Mouse (Mus musculus) erythroblast, adult 5-6 weeks (primary cell): ENCODE measurements around the gene Acoxl. TPM values are rescaled to one million over a fixed set of nuclear protein-coding genes. Genes with fewer than 3 reads are reported as not detected.

Experiments used
- ATAC-seq: replicated peaks from 2 replicates; pipeline ENCODE4 v1.8.0; 2016; ENCODE audit warnings: moderate number of reproducible peaks, mild to moderate bottlenecking, moderate TSS enrichment, inconsistent platforms; ENCODE audit not compliant: poor library complexity, low FRiP score, severe bottlenecking
- total RNA-seq, 2 experiments: library from RNA; stranded (forward) in 1 of 2; stranded (reverse) in 1 of 2; fragments of 150-400 nt in 1 of 2; fragments of 200-764, 138-1000 nt in 1 of 2; gene quantifications; 2 replicates each; pipeline versions ENCODE4 v1.2.3 to v1.2.4; 2015 to 2017; ENCODE audit warnings: low replicate concordance in 2 of 2

The Acoxl gene
- total RNA-seq, 2 experiments from 2014 or later: not detected

GRCm38 (mm10) chr2:127890526-127890925 is 51.9 kb downstream of the Acoxl start:
- ATAC-seq: no peak

DNA sequence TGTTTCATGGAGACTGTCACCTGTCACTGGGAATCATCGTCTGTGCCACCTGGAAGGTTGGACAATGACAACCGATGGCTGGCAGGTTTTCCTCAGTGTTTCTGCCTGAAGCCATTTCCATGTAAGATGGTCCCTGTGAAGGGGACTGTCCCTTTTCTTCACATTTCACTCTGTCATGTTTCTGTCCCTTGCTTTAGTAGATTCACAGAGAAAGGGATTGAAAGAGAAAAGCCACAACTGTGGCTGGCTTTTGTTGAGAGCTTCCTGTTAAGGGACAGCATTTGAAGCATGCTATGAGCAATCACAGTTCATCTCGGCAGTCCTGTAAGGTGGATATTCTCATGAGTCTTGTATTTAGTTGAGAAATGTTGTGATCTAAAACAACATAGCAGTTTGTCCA is 52.4 kb downstream of the Acoxl start:
- no peak for ATAC-seq

GRCm38 (mm10) chr2:127894890-127895289 is 56.2 kb downstream of the Acoxl start:
- ATAC-seq: no peak

DNA sequence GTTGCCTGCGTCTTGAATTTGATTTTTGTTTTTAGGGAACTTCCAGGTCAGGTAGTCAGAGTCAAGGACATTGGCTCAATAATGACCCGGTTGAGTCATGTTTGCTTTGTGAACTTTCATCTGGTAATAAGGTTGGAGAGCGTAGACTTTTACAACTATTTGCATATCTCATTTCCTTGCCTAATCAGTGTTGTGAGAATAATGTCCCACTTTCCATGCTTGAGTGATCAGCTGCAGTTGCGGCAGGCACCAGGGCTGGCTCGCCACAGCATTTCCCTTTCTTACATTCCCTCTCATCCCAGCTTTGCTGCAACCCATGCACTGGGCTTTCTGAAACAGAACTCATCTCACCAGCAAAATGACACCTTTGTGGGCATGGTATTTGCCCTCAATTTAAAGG is 59.0 kb downstream of the Acoxl start:
- ATAC-seq: no peak

DNA sequence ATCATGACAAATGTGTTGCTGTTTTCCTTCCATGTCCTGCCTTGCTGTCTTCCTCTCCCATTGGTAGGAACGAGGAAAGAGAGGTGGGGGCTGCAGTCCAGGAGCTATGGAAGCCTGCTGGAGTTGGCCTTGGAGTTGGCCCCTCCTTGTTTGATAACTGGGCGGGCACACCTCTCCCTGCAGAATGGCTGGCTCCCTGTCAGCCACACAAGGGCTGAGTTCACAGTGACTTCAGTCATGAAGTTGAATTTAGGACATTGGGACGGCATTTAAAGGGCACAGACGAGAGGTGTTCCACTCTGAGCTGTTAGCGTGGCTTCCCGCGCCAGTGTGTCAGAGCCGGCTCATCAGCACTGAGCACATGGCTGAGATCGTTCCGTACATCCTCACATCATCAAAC is 66.2 kb downstream of the Acoxl start:
- ATAC-seq: no peak

GRCm38 (mm10) chr2:127906973-127907678 is 68.5 kb downstream of the Acoxl start:
- ATAC-seq: no peak

GRCm38 (mm10) chr2:127907679-127908042 is 69.0 kb downstream of the Acoxl start:
- ATAC-seq: no peak

- ATAC-seq: no peak
Observed at GRCm38 (mm10) chr2:127908881-127909280, 70.2 kb downstream of the Acoxl start.

DNA sequence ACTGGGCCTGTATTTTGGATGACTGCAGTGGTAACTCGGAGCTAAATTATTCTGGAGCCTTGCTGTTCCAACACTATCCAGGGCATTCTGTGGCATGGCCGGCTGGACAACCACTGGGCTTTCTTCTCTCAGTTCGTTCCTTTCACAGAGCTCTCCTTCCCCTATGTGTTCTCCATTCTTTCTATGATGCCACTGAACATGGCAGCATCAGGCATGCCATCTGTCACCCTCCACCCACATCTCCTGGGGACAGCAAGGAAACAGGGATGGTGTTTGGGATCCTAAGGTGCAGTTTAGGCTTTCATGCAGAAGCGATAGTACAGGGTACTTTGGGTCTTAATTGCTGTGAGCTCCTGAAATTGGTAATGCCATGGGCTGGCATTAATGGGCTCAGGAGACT is 71.1 kb downstream of the Acoxl start:
- ATAC-seq: no peak

DNA sequence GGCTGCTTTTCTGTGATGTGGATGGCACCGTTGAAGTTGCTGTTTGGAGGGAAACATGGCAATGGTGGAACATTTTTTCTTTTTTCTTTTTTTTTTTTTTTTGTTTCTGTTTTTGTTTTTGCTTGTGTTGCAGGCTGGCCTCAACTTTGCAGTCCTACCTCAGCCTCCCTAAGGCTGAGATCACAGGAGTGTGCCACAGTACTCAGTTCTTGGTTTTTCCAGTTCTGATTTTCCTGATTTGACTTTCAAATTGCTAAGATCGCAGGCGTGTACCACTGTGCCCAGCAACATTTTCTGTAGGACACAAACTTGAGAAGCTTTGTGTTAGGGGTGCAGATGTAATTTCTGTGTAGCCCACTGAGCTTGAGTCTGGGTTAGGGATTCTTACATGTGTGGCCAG is 72.9 kb downstream of the Acoxl start:
- no peak for ATAC-seq

- ATAC-seq: no peak
Observed at GRCm38 (mm10) chr2:127914047-127914446, 75.4 kb downstream of the Acoxl start.

DNA sequence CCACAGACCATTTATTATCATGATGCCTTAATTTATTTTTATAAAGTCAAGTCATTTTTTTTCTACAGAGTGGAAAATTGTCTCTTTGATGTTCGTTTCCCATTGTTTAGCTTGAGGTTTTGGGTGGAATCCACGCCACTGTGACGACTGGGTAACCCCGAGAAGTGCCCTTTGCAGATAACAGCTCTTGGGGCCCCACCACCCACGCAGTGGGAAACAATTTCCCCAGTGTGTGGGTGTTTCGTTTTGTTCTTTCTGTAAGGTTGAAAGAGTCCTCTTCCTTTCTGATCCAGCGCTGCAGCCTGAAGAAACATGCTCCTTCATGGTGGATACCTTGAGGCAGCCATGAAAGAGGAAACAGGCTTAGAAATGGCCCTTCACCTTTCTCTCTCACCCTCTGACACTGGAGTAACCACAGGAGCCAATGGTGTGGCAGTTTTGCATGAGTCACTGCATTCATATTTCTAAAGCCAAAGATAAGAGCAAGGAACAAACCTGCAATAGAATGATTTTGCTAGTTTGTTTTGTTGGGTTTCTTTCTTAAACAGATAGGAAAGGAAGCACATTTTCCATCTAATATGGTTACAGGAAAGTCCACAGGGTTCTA is 78.2 kb downstream of the Acoxl start:
- ATAC-seq: no peak

GRCm38 (mm10) chr2:127919740-127920139 is 81.1 kb downstream of the Acoxl start:
- ATAC-seq: no peak

- ATAC-seq: no peak
Observed at GRCm38 (mm10) chr2:127922036-127922901, 83.6 kb downstream of the Acoxl start.

DNA sequence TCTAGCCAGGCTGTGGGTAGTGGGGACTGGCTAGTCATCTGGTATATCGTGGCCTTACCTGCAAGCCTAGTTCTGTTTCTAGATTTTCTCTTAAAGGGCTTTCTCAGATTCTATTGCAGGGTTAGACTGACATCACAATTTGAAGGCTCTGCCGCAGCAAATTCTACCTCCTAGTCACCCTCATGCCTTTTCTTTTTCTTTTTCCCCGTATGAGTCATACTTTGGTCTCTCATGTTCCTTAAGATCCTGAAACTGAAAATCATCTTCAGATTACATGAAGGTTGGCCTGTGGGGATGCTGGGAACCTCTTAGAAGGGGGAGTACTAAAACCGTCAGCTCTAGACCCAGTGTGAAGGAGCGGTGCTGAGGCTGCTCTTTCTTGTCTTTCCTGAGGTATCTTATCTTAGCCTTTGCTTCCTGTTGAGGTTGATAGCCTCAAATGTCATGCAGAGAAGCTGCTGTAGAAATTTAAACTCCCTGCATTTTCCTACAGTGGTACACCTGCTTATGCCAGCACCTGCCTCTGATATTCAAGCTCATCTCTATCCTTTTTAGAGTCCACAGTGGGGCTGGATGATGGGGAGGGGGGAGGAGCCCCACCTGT is 84.5 kb downstream of the Acoxl start:
- no peak for ATAC-seq

- ATAC-seq: no peak
Observed at GRCm38 (mm10) chr2:127926679-127927324, 88.1 kb downstream of the Acoxl start.

DNA sequence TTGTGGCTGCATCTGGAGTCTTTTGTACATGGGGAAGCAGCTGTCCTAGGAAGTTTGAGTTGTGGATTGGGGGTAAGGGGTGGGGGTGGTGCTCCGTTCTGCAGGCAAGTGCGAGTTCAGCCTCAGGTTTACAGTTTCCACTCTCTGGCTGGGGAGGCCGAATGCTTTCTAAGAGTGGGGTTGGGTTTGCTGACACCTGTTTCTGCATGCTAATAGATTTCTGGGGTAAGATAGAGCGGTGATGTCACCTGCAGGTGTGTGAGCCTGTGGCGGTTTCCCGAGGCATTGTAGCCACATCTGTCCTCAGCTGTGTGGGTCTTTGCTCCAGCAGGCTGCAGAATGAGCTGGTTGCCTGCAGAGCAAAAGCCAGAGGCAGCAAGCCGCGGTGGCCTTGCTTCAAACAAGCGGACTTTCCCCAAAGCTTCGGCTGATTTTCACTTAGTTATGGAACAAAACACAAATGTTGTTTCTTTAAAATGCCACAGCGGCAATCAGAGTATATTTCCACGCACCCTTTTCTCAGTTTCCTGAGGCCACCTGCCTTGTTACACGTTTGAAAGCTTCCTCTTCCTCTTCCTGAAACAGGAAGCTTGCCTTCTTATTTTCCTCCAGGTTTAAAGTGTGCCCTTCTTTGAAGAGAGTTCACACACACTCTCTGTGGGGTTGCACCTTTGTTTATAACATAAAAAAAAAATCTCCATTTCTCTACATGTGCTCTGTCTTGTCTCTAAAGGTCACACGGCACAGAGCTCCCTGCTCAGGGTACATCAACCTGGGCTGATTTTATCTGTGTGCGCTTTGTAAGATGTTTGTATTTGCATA is 89.0 kb downstream of the Acoxl start:
- no peak for ATAC-seq

DNA sequence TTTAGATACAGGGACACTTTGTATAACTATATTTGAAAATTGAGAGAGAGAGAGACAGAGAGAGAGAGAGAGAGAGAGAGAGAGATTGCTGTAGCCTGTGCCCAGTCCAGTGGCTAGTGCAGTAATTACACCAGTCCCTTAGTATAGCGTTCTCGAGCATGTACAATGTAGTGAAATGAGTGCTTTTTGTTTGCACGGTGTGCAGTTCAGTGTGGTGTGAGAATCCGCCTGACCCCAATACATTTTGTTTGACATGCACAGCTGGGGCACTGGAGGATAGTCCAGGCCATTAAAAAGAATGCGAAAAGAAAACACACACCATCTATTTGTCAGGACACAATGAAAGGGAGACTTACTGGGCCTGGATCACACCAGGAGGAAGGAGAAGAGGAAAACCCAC is 89.6 kb downstream of the Acoxl start:
- ATAC-seq: no peak

GRCm38 (mm10) chr2:127928871-127929270 is 90.2 kb downstream of the Acoxl start:
- ATAC-seq: no peak
